Mouse (Mus musculus) mouse trophoblast stem cell (cell line): Measurements from ENCODE around the gene Rnf43.

Experiments used
- in situ Hi-C, 2 experiments: fragments of 300-500 bp; cut with MseI, MboI; formaldehyde crosslinking; loops; 2 replicates in 1 of 2; 3 replicates in 1 of 2; pipeline ENCODE4 v1.15.1; 2025

The Rnf43 gene

GRCm38 (mm10) chr11:87662407-87662806 lies at the start of gene Rnf43:
Gene Rnf43, plus strand, starts transcription at chr11:87662722.
- in situ Hi-C loops: no loop called here

GRCm38 (mm10) chr11:87613972-87614371 lies 48.5 kb upstream of the Rnf43 start:
- in situ Hi-C loops: no loop called here

GRCm38 (mm10) chr11:87615551-87615950 lies 47.0 kb upstream of the Rnf43 start:
- in situ Hi-C loops: no loop called here

GRCm38 (mm10) chr11:87615952-87616351 lies 46.6 kb upstream of the Rnf43 start:
- in situ Hi-C loops: no loop called here

- in situ Hi-C loops: no loop called here
These were observed 45.6 kb upstream of the Rnf43 start, which contains the start of gene Hsf5 for GRCm38 (mm10) chr11:87616790-87617474. Gene Hsf5, plus strand, starts transcription at chr11:87617164.

GRCm38 (mm10) chr11:87617606-87618005 lies 44.9 kb upstream of the Rnf43 start:
- in situ Hi-C loops: no loop called here

GRCm38 (mm10) chr11:87623160-87623559 lies 39.4 kb upstream of the Rnf43 start:
- in situ Hi-C loops: no loop called here

- in situ Hi-C loops: no loop called here
These were observed 32.7 kb upstream of the Rnf43 start for GRCm38 (mm10) chr11:87629859-87630258.

- in situ Hi-C loops: no loop called here
These were observed 23.7 kb upstream of the Rnf43 start for GRCm38 (mm10) chr11:87638793-87639192.

GRCm38 (mm10) chr11:87639206-87639605 lies 23.3 kb upstream of the Rnf43 start:
- in situ Hi-C loops: no loop called here

- in situ Hi-C loops: no loop called here
These were observed 19.7 kb upstream of the Rnf43 start for GRCm38 (mm10) chr11:87642865-87643264.

GRCm38 (mm10) chr11:87654693-87655092 lies 7.8 kb upstream of the Rnf43 start:
- in situ Hi-C loops: loop anchor here in 1 of 2 experiments (5.0 kb wide), 1 partner anchor 68 kb away; no protein-coding TSS in a partner anchor

- in situ Hi-C loops: loop anchor here in 1 of 2 experiments (5.0 kb wide), 1 partner anchor 63 kb away; no protein-coding TSS in a partner anchor
These were observed 3.3 kb upstream of the Rnf43 start for GRCm38 (mm10) chr11:87659216-87659615.

GRCm38 (mm10) chr11:87662822-87663221 lies 300 bp downstream of the Rnf43 start:
- in situ Hi-C loops: no loop called here

GRCm38 (mm10) chr11:87663948-87664347 lies 1.4 kb downstream of the Rnf43 start:
- in situ Hi-C loops: no loop called here

- in situ Hi-C loops: no loop called here
These were observed 2.0 kb downstream of the Rnf43 start for GRCm38 (mm10) chr11:87664521-87664920.

- in situ Hi-C loops: no loop called here
These were observed 2.7 kb downstream of the Rnf43 start for GRCm38 (mm10) chr11:87665224-87665623.

- in situ Hi-C loops: no loop called here
These were observed 3.1 kb downstream of the Rnf43 start for GRCm38 (mm10) chr11:87665658-87666057.

- in situ Hi-C loops: no loop called here
These were observed 3.9 kb downstream of the Rnf43 start for GRCm38 (mm10) chr11:87666256-87667035.

GRCm38 (mm10) chr11:87667107-87668090 lies 4.9 kb downstream of the Rnf43 start:
- in situ Hi-C loops: no loop called here

GRCm38 (mm10) chr11:87673282-87673681 lies 10.8 kb downstream of the Rnf43 start:
- in situ Hi-C loops: no loop called here

- in situ Hi-C loops: no loop called here
These were observed 13.1 kb downstream of the Rnf43 start for GRCm38 (mm10) chr11:87675606-87676005.
